Mouse (Mus musculus): ENCODE measurements around the gene Prkd1. TPM values are rescaled to one million over a fixed set of nuclear protein-coding genes. Genes with fewer than 3 reads are reported as not detected.
"Not testable (repeated sequence)": the region's sequence is repeated elsewhere in the genome, so short reads cannot be mapped to it uniquely, and the experiment has no call there.

Gene Prkd1
- polyA plus RNA-seq (2012; rRNA removed) = 3.4 TPM in 2 replicates

GRCm38 (mm10) chr12:50648671-50649541 is at the start of gene Prkd1:
Gene Prkd1 (minus strand): TSS chr12:50649098.
- no peaks in the 10 kb centered on the region; the same call in 1 of the 2 replicates for H3K27me3 ChIP-seq (replicated peaks; ENCODE audit: control insufficient read depth, insufficient read depth, low read length)
- H3K27ac ChIP-seq (ENCODE audit: insufficient read depth, low read depth, low read length) = no peak within 1 kb of the TSS
- peak; percentile 77 for DNase-seq
- 1% methylated on average over 107 of the region's 114 CpGs for WGBS
- no peaks in the 10 kb centered on the region for H3K36me3 ChIP-seq (ENCODE audit: control insufficient read depth, insufficient read depth, low read length)
- H3K4me3 ChIP-seq (ENCODE audit: insufficient read depth, low read depth, low read length) = peak within 1 kb of the TSS; percentile 61
- TF ChIP-seq CTCF (conservative IDR thresholded peaks at IDR 0.05; ENCODE audit: insufficient read depth, insufficient read length, low read depth, low read length) = no peak
- no peak for TF ChIP-seq POLR2A (IDR thresholded peaks at IDR 0.05; ENCODE audit: low read depth, low read length)
- H3K4me1 ChIP-seq (ENCODE audit: control insufficient read depth, insufficient read depth, low read length) = no peaks in the 10 kb centered on the region

- no peaks in the 10 kb centered on the region for H3K36me3 ChIP-seq (ENCODE audit: control insufficient read depth, insufficient read depth, low read length)
- WGBS = 6% methylated on average over 3 of the region's 3 CpGs
- H3K4me1 ChIP-seq (ENCODE audit: control insufficient read depth, insufficient read depth, low read length) = no peaks in the 10 kb centered on the region
- peak; percentile 45 for DNase-seq
- no peaks in the 10 kb centered on the region for H3K27me3 ChIP-seq (replicated peaks; ENCODE audit: control insufficient read depth, insufficient read depth, low read length)
- no peak overlapping the region for H3K27ac ChIP-seq (ENCODE audit: insufficient read depth, low read depth, low read length)
- TF ChIP-seq CTCF (conservative IDR thresholded peaks at IDR 0.05; ENCODE audit: insufficient read depth, insufficient read length, low read depth, low read length) (no peak), POLR2A (IDR thresholded peaks at IDR 0.05; ENCODE audit: low read depth, low read length) (no peak)
- H3K4me3 ChIP-seq (ENCODE audit: insufficient read depth, low read depth, low read length) = no peak overlapping the region
These were observed 48.6 kb upstream of the Prkd1 start for GRCm38 (mm10) chr12:50697492-50697891.

- H3K4me3 ChIP-seq (ENCODE audit: insufficient read depth, low read depth, low read length) = peak overlapping the region; percentile 61
- no peak for TF ChIP-seq POLR2A (IDR thresholded peaks at IDR 0.05; ENCODE audit: low read depth, low read length)
- TF ChIP-seq CTCF (conservative IDR thresholded peaks at IDR 0.05; ENCODE audit: insufficient read depth, insufficient read length, low read depth, low read length) = no peak
- 2% methylated on average over 16 of the region's 16 CpGs for WGBS
- H3K4me1 ChIP-seq (ENCODE audit: control insufficient read depth, insufficient read depth, low read length) = no peaks in the 10 kb centered on the region
- H3K27me3 ChIP-seq (replicated peaks; ENCODE audit: control insufficient read depth, insufficient read depth, low read length) = no peaks in the 10 kb centered on the region; the same call in 1 of the 2 replicates
- H3K36me3 ChIP-seq (ENCODE audit: control insufficient read depth, insufficient read depth, low read length) = no peaks in the 10 kb centered on the region
- H3K27ac ChIP-seq (ENCODE audit: insufficient read depth, low read depth, low read length) = no peak overlapping the region
- peak; percentile 35 for DNase-seq
These were observed 675 bp downstream of the Prkd1 start for GRCm38 (mm10) chr12:50648176-50648670.

GRCm38 (mm10) chr12:50646857-50647256 is 2.0 kb downstream of the Prkd1 start:
- no peak overlapping the region for H3K4me3 ChIP-seq (ENCODE audit: insufficient read depth, low read depth, low read length)
- DNase-seq = no peak
- H3K27ac ChIP-seq (ENCODE audit: insufficient read depth, low read depth, low read length) = no peak overlapping the region
- H3K27me3 ChIP-seq (replicated peaks; ENCODE audit: control insufficient read depth, insufficient read depth, low read length) = no peaks in the 10 kb centered on the region; the same call in 1 of the 2 replicates
- H3K36me3 ChIP-seq (ENCODE audit: control insufficient read depth, insufficient read depth, low read length) = no peaks in the 10 kb centered on the region
- no peaks in the 10 kb centered on the region for H3K4me1 ChIP-seq (ENCODE audit: control insufficient read depth, insufficient read depth, low read length)
- WGBS = 98% methylated on average over 4 of the region's 4 CpGs
- no peak for TF ChIP-seq POLR2A (IDR thresholded peaks at IDR 0.05; ENCODE audit: low read depth, low read length)
- no peak for TF ChIP-seq CTCF (conservative IDR thresholded peaks at IDR 0.05; ENCODE audit: insufficient read depth, insufficient read length, low read depth, low read length)

GRCm38 (mm10) chr12:50642671-50643070 is 6.2 kb downstream of the Prkd1 start:
- H3K27ac ChIP-seq (ENCODE audit: insufficient read depth, low read depth, low read length) = no peak overlapping the region
- no peak for TF ChIP-seq CTCF (conservative IDR thresholded peaks at IDR 0.05; ENCODE audit: insufficient read depth, insufficient read length, low read depth, low read length)
- TF ChIP-seq POLR2A (IDR thresholded peaks at IDR 0.05; ENCODE audit: low read depth, low read length) = no peak
- no peaks in the 10 kb centered on the region for H3K4me1 ChIP-seq (ENCODE audit: control insufficient read depth, insufficient read depth, low read length)
- H3K4me3 ChIP-seq (ENCODE audit: insufficient read depth, low read depth, low read length) = no peak overlapping the region
- no peak for DNase-seq
- no peaks in the 10 kb centered on the region; the same call in 1 of the 2 replicates for H3K27me3 ChIP-seq (replicated peaks; ENCODE audit: control insufficient read depth, insufficient read depth, low read length)
- WGBS = 75% methylated on average over 5 of the region's 5 CpGs
- no peaks in the 10 kb centered on the region for H3K36me3 ChIP-seq (ENCODE audit: control insufficient read depth, insufficient read depth, low read length)

GRCm38 (mm10) chr12:50640171-50640570 is 8.7 kb downstream of the Prkd1 start:
- Histone ChIP-seq H3K36me3 (ENCODE audit: control insufficient read depth, insufficient read depth, low read length) (no peaks in the 10 kb centered on the region), H3K4me3 (ENCODE audit: insufficient read depth, low read depth, low read length) (no peak overlapping the region), H3K27ac (ENCODE audit: insufficient read depth, low read depth, low read length) (no peak overlapping the region), H3K4me1 (ENCODE audit: control insufficient read depth, insufficient read depth, low read length) (no peaks in the 10 kb centered on the region), H3K27me3 (replicated peaks; ENCODE audit: control insufficient read depth, insufficient read depth, low read length) (no peaks in the 10 kb centered on the region)
- no peak for DNase-seq
- 84% methylated on average over 4 of the region's 4 CpGs for WGBS
- TF ChIP-seq CTCF (conservative IDR thresholded peaks at IDR 0.05; ENCODE audit: insufficient read depth, insufficient read length, low read depth, low read length) (no peak), POLR2A (IDR thresholded peaks at IDR 0.05; ENCODE audit: low read depth, low read length) (no peak)

GRCm38 (mm10) chr12:50634436-50634835 is 14.5 kb downstream of the Prkd1 start:
- H3K27ac ChIP-seq (ENCODE audit: insufficient read depth, low read depth, low read length) = no peak overlapping the region
- peak; percentile 42 for DNase-seq
- TF ChIP-seq CTCF (conservative IDR thresholded peaks at IDR 0.05; ENCODE audit: insufficient read depth, insufficient read length, low read depth, low read length) (no peak), POLR2A (IDR thresholded peaks at IDR 0.05; ENCODE audit: low read depth, low read length) (no peak)
- H3K27me3 ChIP-seq (replicated peaks; ENCODE audit: control insufficient read depth, insufficient read depth, low read length) = no peaks in the 10 kb centered on the region
- WGBS = 59% methylated on average over 6 of the region's 6 CpGs
- H3K36me3 ChIP-seq (ENCODE audit: control insufficient read depth, insufficient read depth, low read length) = no peaks in the 10 kb centered on the region
- no peak overlapping the region for H3K4me3 ChIP-seq (ENCODE audit: insufficient read depth, low read depth, low read length)
- no peaks in the 10 kb centered on the region for H3K4me1 ChIP-seq (ENCODE audit: control insufficient read depth, insufficient read depth, low read length)

GRCm38 (mm10) chr12:50626100-50626499 is 22.8 kb downstream of the Prkd1 start:
- not testable (repeated sequence) for H3K4me1 ChIP-seq (ENCODE audit: control insufficient read depth, insufficient read depth, low read length); H3K4me3 ChIP-seq (ENCODE audit: insufficient read depth, low read depth, low read length); H3K27ac ChIP-seq (ENCODE audit: insufficient read depth, low read depth, low read length); H3K27me3 ChIP-seq (replicated peaks; ENCODE audit: control insufficient read depth, insufficient read depth, low read length); DNase-seq; H3K36me3 ChIP-seq (ENCODE audit: control insufficient read depth, insufficient read depth, low read length)
- 73% methylated on average over 2 of the region's 2 CpGs for WGBS

Measured in kidney, adult 2 months (tissue).